Mouse (Mus musculus) limb, embryonic 14.5 days (tissue): ENCODE measurements around the gene Tspear. TPM values are rescaled to one million over a fixed set of nuclear protein-coding genes. Genes with fewer than 3 reads are reported as not detected.

Experiments
- ATAC-seq: fragments of 200-750 bp; cut with Nextera tagmentation; 2 replicates; pipeline ENCODE4 v1.8.0; 2017; ENCODE audit warnings: low read depth, moderate number of reproducible peaks, moderate TSS enrichment; ENCODE audit not compliant: low FRiP score
- DNase-seq: peaks from one replicate; pipeline ENCODE4 v3.0.0-alpha.2; 2015; ENCODE audit warnings: low spot score
- H3K27ac ChIP-seq: fragments of 300-500 bp; sonication (generic); replicated peaks from 2 replicates; pipeline ENCODE4 v1.5.1; 2014; ENCODE audit warnings: low read depth, mild to moderate bottlenecking, low read length, moderate library complexity, mixed read lengths
- H3K27me3 ChIP-seq: fragments of 300-500 bp; sonication (generic); 2 replicates; pipeline ENCODE4 v1.6.1; 2014; ENCODE audit warnings: low read length, mixed read lengths; ENCODE audit not compliant: control insufficient read depth, insufficient read depth
- H3K36me3 ChIP-seq: fragments of 300-500 bp; sonication (generic); 2 replicates; pipeline ENCODE4 v1.6.1; 2014; ENCODE audit warnings: mild to moderate bottlenecking, low read length, moderate library complexity, mixed read lengths; ENCODE audit not compliant: control insufficient read depth, insufficient read depth
- H3K4me1 ChIP-seq: fragments of 300-500 bp; sonication (generic); 2 replicates; pipeline ENCODE4 v1.6.1; 2014; ENCODE audit warnings: antibody characterized with exemption, low read length, mixed read lengths; ENCODE audit not compliant: control insufficient read depth, insufficient read depth
- H3K4me2 ChIP-seq: fragments of 300-500 bp; sonication (generic); replicated peaks from 2 replicates; pipeline ENCODE4 v1.6.1; 2014; ENCODE audit warnings: low read depth, mild to moderate bottlenecking, low read length, moderate library complexity; ENCODE audit not compliant: severe bottlenecking
- H3K4me3 ChIP-seq: fragments of 300-500 bp; sonication (generic); replicated peaks from 2 replicates; pipeline ENCODE4 v1.5.1; 2014; ENCODE audit warnings: low read length
- H3K9ac ChIP-seq: fragments of 300-500 bp; sonication (generic); 2 replicates; pipeline ENCODE4 v1.6.1; 2014; ENCODE audit warnings: mild to moderate bottlenecking, low read depth, low read length, moderate library complexity; ENCODE audit not compliant: severe bottlenecking
- H3K9me3 ChIP-seq: fragments of 300-500 bp; sonication (generic); 2 replicates; pipeline ENCODE4 v1.6.1; 2016; ENCODE audit warnings: low read length; ENCODE audit not compliant: control insufficient read depth
- POLR2A ChIP-seq: fragments of 200-500 bp; IDR thresholded peaks from 2 replicates; pipeline ENCODE4 v1.8.0; 2012; ENCODE audit warnings: inconsistent platforms, mild to moderate bottlenecking, moderate library complexity, borderline replicate concordance; ENCODE audit not compliant: insufficient read depth, insufficient read length; ENCODE audit errors: extremely low read depth
- WGBS: fragments of 180-500 bp; shearing (Covaris S2); extraction: QIAGEN DNeasy Blood & Tissue Kit; methylation state at CpG from one replicate; pipeline ENCODE4 v1.1.7; 2014; 5-methylcytosine and 5-hydroxymethylcytosine counted together
- polyA plus RNA-seq, 2 experiments: library from polyadenylated mRNA; depleted of rRNA in 1 of 2; stranded (reverse) in 1 of 2; unstranded in 1 of 2; fragments of >200 nt; fragmentation: Nextera tagmentation in 1 of 2; extraction: Ambion mirVana in 1 of 2; gene quantifications; 2 replicates each; pipeline versions ENCODE4 v1.2.1 to v1.2.3; 2012 to 2014

Tspear gene
- polyA plus RNA-seq, 2 experiments: 1.5 to 2.0 TPM

DNA sequence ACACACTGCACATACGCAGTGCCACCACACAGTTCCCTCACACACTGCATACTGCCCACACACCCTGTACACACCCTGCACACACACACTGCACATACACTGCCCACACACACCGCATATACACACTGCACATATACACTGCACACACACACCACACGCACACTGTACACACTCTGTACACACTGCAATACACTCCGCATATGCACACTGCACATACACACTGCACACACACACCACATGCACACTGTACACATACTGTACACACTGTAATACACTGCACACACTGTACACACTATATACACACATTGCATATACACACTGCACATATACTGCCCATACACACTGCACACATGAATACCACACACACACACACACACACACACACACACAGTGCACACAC, 132.2 kb downstream of the Tspear start:
- Histone ChIP-seq H3K4me1 (no peaks in the 10 kb centered on the region), H3K9me3 (no peaks in the 10 kb centered on the region), H3K4me2 (no peak overlapping the region), H3K9ac (no peak overlapping the region), H3K4me3 (no peak overlapping the region), H3K27me3 (no peaks in the 10 kb centered on the region), H3K36me3 (no peaks in the 10 kb centered on the region), H3K27ac (no peak overlapping the region)
- DNase-seq (no peak), ATAC-seq (no peak)
- TF ChIP-seq POLR2A: no peak
- 93% methylated on average over 4 of the region's 4 CpGs for WGBS

DNA sequence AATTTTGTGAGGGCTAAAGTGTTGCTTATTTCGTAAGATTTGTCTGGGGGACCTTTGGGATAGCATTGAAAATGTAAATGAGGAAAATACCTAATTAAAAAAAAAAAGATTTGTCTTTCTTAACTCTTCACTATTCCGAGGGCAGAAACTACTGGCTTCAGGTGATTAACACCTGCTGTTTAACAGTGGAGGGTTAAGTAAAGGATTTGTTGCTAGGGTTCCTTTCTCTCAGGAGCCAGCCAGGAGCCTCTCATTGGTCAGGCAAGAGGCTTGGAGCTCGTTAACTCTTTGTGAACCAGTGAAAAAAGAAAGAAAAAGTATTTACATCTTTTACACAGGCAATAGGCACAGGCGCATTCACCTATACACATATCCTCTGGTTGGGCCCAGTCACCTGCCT, 132.8 kb downstream of the Tspear start:
- DNase-seq (no peak), ATAC-seq (no peak)
- TF ChIP-seq POLR2A: no peak
- Histone ChIP-seq H3K9ac (no peak overlapping the region), H3K27ac (no peak overlapping the region), H3K4me2 (no peak overlapping the region), H3K9me3 (peaks cover 6% of the 10 kb centered on the region; the same call in 1 of the 2 replicates), H3K4me1 (no peaks in the 10 kb centered on the region), H3K27me3 (no peaks in the 10 kb centered on the region), H3K36me3 (no peaks in the 10 kb centered on the region), H3K4me3 (no peak overlapping the region)
- WGBS: 35% methylated on average over 4 of the region's 4 CpGs

DNA sequence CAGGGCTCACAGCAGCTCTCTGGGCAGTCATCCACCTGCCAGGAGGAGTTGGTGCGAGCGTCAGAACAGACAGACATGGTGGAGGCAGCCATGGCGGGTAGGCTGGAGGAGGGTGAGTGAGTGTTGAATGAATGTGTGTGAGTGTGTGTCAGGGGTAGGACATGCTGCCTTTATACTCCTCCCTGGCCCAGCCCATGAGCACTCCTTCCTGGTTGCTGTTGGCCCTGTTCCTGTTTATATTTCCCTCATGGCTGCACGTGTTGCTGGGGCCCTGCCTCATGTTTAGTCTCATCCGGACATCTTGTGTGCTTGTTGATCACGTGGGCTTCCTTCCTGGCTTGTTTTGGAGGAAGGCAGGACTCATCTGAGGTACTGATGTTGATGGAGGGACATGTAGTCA, 140.6 kb downstream of the Tspear start, which contains the start of gene Krtap10-4:
Krtap10-4 (minus strand) TSS at position 145 of the 400 bp plus-strand sequence.
- ATAC-seq (no peak), DNase-seq (no peak)

DNA sequence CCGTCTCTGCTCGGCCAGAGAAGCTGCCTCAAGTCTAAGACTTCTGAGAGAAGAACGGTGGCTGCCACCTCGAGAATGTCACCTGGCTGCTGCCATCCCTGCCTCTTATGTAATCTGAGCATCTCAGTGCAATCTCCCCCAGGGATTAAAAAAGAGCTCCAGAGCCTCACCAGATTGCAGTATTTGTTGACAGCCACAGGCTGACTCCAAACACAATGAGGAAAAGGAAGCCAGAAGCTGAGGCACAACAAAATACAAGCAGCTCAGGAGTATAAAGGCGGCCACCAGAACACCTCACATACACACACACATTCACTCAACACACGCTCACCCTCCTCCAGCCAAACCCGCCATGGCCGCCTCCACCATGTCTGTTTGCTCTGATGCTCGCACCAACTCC, 149.3 kb downstream of the Tspear start, which contains the start of gene Krtap10-10:
Krtap10-10 (plus strand) TSS at position 301 of the 400 bp plus-strand sequence.
- no peak for ATAC-seq
- H3K4me1 ChIP-seq: no peaks in the 10 kb centered on the region
- no peak for TF ChIP-seq POLR2A
- H3K4me3 ChIP-seq: no peak within 1 kb of the TSS
- H3K27ac ChIP-seq: no peak within 1 kb of the TSS
- no peaks in the 10 kb centered on the region for H3K36me3 ChIP-seq
- H3K9ac ChIP-seq: no peak within 1 kb of the TSS
- H3K4me2 ChIP-seq: no peak within 1 kb of the TSS
- H3K27me3 ChIP-seq: no peaks in the 10 kb centered on the region
- no peak for DNase-seq
- no peaks in the 10 kb centered on the region for H3K9me3 ChIP-seq
- 64% methylated on average over 8 of the region's 9 CpGs for WGBS

More for the DNA sequence above, 140.6 kb downstream of the Tspear start, which contains the start of gene Krtap10-4:
- Histone ChIP-seq H3K9me3 (peaks cover 6% of the 10 kb centered on the region; the same call in 1 of the 2 replicates), H3K4me2 (no peak within 1 kb of the TSS), H3K36me3 (no peaks in the 10 kb centered on the region), H3K4me1 (no peaks in the 10 kb centered on the region), H3K27ac (no peak within 1 kb of the TSS), H3K4me3 (no peak within 1 kb of the TSS), H3K27me3 (no peaks in the 10 kb centered on the region), H3K9ac (no peak within 1 kb of the TSS)
- no peak for TF ChIP-seq POLR2A
- 57% methylated on average over 6 of the region's 6 CpGs for WGBS

DNA sequence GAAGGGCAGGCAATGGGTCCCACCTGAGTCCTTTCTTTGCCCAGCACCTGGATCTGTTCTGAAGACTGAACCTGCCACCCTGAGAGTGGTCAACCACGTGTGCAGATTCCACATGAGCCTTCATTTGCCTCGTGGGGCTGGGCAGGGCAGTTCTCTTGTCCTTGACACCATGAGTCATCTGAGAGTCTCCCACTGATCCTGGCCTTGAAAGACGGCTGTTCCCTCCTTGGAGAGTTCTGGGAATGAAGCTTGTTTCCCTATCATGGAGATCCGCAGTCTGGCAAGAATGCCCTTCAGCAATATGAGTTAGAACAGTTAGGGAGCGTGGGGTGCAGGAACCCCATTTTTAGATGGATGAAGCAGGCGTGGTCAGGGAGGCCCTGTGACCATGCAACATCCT, 152.6 kb downstream of the Tspear start:
- Histone ChIP-seq H3K4me3 (no peak overlapping the region), H3K27me3 (no peaks in the 10 kb centered on the region), H3K4me1 (no peaks in the 10 kb centered on the region), H3K27ac (no peak overlapping the region), H3K36me3 (no peaks in the 10 kb centered on the region), H3K9ac (no peak overlapping the region), H3K9me3 (peaks cover 8% of the 10 kb centered on the region; the same call in 1 of the 2 replicates), H3K4me2 (no peak overlapping the region)
- 69% methylated on average over 6 of the region's 6 CpGs for WGBS
- ATAC-seq (no peak), DNase-seq (no peak)
- TF ChIP-seq POLR2A: no peak
